Mouse (Mus musculus) cerebellum, postnatal 4 days (tissue): ENCODE measurements around the gene Galntl6.
A peak's percentile ranks its signal among the peaks of the same experiment; 100 is the strongest.

ENCODE experiments used
- DNase-seq, 2 experiments: peaks; one replicate each; pipeline ENCODE4 v3.0.0; 2022; ENCODE audit warnings: low spot score in 2 of 2, mixed read lengths in 1 of 2

The Galntl6 gene

DNA sequence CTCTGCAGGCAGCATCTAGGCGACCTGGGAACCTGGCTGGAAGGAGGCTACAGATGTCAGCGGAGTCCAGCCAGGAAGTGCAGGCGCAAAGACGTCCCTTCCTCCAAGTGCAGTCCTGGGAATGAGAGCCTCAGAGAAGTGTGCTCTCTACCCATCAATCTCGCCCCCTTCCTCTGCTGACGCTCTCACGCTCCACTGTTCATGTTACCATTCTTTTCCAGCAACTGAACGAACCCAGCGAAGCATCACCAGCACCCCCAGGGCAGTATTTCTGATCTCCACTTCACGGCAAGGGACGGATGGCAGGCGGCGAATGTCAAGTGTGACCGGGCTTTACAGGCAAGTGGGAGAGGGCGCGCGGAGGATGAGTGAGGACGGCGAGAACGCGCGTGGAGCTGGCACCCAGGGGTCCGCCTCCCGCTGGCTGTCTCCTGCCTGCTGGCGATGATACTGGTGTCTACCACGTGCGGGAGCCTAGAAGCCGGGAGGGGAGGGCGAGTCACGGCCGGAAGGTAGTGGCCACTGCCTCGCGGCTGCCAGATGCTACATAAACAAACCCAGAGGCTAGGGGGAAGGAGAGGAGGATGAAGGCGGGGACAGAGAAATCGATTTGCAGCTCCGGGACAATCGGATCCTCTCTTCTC is at the start of gene Galntl6:
Galntl6 (minus strand) TSS at position 445 of the 644 bp plus-strand sequence.
- DNase-seq: peak; percentile 25 to 36

DNA sequence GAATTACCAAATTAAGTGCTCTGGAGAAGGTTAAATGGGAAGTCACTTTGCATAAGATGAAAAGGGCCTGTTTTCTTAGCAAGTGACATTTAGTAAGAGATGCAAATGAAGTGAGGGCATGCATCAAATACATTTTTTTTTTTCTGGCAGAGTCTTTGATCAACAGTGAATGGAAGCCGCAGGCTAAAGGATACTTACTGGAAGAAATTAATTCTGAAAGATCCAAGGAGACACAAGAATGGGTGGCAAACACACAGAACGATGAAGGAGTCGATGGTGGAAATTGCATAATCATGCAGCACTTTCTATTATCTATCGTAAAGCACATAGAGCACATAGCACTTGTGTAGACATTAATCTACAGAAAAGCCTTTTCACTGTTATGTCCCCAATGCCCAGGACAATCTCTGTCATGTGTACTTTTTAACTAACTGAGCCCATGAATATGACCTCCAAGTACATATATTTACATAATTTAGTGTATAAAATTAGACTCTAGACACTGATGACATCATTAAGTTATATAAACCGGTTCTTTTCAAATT is 44.8 kb upstream of the Galntl6 start:
- DNase-seq: no peak

DNA sequence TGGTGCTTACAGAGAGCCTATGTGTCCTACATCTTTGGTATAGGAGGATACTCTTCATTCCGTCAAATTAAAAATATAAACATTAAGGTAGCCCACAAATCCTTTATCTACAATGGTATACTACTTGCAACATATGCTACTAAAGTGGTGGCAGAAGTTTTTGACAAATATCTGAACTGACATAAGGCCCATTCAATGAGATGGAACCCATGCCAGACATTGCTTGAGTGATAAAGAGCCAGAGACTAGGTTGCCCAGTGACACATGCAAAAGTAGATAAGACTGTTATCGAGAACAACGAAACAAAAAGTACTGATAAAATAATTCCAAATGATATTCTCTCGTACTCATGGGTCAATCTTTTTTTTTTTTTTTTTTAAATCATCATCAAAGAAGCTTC is 31.3 kb upstream of the Galntl6 start:
- no peak for DNase-seq

DNA sequence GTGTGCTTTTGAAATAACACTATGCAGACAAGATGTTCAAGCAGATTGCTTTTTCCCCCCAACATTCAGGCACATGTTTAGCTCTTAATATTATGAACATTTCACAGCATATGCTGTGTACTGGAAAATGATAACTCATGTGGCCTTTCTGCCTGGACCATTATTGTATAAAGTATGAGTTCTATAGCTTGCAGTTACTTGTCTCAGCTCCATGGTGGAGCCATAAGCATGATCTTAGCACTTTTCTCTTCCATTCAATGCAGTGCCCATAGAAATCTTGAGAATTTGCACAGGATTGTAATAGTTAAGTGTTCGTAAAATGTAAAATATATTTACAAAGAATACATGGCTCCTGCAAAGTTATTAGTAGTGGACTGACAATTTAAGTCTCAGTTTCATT is 18.6 kb upstream of the Galntl6 start:
- no peak for DNase-seq

DNA sequence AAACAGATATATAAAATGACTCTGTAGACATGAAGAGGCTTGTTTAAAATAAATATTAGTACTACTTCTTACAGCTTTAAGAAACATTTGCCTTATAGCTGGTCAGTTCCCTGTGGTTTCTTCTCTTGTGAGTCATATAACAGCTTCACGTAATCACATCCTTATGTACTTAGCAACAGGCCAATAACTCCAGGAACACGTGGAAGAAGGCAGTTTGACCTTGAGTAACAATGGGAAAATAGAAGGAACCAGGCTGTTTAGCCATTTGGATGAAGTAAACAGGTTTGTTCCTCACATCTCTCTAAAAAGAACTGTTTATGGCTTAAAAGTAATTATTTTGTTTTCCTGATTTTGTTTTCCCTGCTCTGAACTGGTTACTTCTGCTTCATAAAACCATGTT is 2.7 kb upstream of the Galntl6 start:
- no peak for DNase-seq

DNA sequence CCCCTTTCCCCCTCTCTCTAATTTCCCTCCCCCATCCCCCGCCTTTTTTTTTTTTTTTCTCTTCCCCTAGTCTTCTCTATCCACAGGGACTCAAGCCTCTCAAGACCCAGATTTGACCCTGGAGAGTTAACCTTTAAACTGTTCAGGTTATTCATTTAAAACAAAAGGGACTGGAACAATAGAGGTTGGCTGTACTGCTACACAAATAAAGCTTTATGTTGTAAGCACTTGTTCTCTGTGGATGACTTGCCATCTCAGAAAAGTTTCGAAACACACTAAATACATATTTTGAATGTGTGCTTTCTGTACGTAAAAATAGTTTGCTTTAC is 1.2 kb upstream of the Galntl6 start:
- DNase-seq: no peak

DNA sequence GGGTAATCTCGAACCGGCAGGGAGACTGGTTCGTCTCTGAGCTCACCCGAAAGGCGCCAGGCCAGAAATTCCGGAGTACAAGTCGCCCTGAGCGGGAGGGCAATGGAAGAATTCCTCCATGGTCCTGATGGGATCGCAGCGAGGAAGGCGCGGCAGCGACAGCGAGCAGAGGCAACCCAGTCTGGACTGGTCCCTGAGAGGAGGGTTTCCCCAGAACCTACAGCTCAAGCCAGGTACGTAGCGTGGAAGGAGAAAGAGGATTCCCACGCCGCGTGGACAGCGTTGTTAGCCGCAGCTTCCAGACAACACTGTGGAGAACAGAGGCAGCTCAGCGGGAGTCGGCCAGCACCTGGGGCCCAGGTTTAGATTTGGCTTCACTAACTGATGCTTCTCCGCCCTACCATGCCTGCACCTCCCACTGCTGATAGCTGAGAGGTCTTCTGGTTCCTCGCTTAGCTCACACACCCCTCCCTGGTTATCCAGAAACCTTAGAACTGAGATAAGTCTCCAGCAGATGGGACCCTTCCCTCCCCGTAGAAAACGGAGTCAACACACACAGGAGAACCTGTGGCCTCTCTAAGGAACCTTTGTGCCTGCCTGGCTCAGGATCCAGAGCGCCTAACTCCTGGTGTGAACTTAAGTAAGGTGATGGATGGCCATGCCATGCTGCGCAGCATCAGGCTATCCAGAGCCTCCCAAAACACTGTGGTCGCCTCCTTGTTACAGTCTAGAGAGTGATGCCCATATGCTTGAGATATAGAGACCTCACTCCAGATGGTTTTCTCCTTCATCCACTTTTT is 600 bp upstream of the Galntl6 start:
- DNase-seq: peak in 1 of 2 experiments; percentile 29

DNA sequence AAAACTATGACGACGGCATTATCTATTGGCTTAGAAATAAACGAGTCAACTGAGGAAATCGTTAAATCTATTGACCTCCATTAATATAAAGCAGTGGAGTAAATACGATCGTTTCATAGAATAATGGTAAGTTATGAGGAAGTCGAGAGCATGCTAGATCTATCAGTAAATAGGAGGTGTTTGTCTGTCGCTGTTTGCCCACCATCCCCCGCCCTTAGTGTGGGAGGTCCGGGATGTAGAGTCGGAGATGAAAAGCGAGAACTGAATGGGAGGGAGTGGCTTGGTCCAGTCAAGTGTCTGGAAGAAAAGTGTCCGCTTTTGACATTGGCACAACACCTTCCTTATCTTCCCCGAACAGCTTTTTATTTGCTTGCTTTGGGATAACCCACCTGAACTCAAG is 763 bp downstream of the Galntl6 start, which contains the start of gene BC030500:
BC030500 (plus strand) TSS at position 79 of the 400 bp plus-strand sequence.
- no peak for DNase-seq

DNA sequence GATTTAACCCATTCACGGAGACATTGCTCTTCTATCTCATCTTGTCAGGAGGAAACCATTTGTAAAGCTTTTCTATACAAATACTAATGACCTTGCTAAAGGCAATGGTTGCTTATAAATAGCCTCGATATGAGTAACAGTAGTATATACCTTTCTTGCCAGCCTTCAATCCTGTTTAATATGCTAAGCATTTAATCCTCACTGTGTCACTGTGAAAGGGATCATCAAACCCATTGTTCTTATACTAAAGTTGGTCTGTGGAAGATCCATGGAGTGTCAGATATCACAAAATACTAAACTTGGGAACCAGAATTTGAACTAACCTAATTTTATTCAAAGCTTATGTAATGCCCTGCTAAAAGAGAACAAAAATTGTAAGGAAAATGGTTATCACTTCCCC is 8.0 kb downstream of the Galntl6 start:
- no peak for DNase-seq

DNA sequence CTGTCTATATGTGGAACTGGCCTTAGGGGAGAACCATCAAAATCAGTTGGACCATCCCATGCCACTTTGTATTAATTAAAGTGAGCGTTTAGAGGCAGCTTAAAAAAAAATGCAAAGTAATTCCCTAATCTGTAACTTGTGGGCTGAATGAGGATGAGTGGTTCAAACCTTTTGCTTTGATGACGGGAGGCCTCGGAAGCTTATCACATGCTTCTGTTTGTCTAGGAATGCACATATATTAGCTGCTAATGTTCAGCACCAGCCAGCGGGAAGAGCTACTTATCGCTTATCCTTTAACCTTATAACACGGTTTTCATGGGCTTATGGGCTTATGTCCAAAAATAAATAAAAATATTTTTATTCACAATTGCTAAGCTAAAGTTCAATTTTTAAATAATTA is 16.5 kb downstream of the Galntl6 start:
- DNase-seq: no peak

DNA sequence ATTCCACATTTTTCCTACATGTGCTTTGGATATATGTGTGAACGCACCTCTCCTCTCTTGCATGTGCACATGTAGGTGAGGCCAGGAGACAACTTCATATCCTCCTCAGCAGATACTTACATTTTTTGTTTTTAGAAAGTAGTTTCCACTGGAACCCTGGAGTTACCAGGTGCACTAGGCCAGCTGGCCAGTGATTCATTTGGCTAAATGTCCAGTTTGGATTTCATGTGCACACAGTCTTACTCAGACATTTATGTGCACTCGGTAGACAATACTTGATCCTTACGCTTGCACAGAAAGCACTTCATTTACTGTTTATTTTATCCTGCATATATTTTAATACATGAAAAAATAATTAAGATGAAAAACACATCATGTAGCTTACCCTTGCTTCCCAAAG is 21.8 kb downstream of the Galntl6 start:
- DNase-seq: no peak

DNA sequence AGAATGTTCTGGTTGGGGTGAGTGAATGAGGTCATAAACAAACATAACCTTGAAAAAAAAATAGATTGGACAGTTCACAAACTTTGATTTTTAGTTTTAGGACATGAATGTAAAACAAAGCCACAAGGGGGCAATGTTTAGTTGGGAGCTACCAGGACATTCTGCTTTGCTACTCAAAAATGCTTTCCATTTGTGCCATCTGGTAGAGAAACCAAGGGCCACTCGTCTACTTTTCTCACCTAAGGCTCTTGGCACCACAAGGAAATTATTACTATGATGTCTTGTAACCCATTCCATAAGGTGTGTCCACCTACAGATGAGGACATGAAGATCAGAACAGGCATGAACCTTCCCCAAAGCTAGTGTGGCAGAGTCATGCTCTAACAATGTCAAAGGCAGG is 26.0 kb downstream of the Galntl6 start:
- no peak for DNase-seq

DNA sequence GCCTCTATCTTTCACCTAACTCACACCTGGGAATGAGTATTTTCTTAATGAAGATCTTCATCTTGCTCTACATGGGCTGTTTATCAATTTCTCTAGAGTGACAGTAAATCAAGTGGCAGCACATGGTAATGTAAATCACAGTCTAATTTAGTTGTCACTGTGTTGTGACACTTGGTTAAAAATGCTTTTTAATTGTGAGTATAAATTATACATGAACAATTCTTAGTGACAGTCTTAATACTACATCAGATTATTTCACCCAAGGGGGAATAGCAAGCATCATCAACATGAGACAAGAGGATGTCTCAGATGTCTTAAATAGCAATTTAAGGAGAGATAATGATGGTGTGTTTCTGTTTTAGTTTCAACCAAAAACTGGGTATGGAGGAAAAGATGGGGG is 88.1 kb downstream of the Galntl6 start:
- no peak for DNase-seq

DNA sequence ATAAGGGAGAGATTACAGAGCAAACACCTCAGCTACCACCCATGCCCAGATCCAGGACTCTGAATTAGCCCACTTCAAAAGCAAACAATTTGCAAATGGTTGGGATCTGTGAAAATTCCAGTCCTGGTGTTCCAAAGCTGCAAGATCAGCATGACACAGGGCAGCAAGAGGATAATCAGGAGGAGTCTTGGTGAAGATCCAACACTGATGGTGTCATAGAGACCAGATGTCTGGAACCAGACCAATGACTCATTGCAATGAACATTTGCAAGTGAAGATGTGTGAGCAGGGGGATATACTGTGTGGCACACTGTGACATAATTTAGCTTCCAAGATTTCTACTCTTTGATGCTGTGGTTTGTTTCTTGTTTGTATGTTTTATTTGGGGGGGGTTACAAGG is 107.2 kb downstream of the Galntl6 start:
- peak in 1 of 2 experiments; percentile 22 for DNase-seq

DNA sequence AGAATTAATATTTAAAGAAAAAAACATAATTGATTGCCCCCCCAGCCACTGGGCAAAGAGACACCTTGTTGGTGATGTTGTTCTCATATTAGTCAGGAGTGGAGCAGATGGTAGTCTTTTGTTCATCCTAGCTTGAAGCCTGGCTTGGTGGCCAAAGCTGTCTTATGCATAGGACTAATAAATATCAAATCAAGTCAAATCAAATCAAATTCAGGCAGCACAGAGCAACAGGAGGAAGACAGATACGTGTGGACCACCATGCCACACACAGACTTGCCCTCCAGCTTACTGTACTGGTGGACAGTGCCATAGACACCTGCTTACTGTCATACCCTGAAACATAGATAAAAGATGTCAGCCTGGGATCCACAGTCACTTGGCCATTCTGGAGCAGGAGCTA is 110.6 kb downstream of the Galntl6 start:
- DNase-seq: no peak

DNA sequence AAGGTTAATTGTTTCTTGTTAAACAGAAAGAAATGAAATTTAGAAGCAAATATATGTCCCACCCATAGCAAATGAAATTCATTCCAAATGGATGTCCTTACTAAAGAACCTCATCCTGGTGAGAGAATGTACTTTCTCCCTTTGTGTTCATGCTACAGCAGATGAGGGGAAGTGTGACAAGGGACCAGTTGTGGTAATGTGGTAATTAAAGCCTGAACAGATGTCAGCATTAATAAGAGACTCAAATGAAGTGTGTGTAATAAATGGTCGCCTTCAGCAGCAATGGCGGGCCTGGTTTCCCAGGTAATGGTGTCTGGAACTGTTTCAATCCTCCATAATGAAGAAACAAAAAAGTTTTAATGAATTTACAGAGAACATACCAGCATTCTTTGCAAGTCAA is 158.7 kb downstream of the Galntl6 start:
- DNase-seq: no peak

DNA sequence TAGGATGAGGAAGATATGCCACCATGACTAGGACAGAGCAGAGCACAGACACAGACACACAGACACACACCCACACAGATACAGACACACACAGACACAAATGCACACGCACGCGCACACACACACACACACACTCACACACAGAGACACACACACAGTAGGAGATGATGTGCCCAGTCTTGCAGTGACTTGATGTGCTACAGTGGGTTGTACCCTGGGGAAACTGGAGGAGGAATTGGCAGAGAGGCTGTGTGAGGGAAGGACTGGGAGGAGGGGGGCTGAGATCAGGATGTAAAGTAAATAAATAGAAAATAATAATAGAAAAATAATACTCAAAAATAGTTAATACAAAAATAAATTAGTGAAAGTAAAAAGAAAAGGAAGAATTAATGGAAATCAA is 174.5 kb downstream of the Galntl6 start:
- no peak for DNase-seq

DNA sequence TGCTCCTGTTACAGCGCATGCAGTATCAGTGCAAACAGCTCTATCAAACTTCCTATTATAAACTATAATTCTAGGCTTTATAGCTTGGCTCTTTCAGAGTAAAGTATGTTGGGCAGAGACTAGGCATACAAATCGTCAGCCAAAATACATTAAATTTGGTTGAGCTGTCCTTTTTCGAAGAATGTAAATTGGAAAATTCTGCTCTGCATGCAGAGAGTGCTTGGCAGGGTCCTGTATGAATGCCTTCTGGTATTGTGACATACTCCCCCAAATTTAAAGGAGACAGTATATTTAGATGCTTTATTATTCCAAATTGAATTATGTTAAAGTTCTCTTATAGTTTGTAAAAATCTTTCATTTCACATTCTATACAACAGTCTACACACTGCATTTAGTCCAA is 220.7 kb downstream of the Galntl6 start:
- DNase-seq: no peak

DNA sequence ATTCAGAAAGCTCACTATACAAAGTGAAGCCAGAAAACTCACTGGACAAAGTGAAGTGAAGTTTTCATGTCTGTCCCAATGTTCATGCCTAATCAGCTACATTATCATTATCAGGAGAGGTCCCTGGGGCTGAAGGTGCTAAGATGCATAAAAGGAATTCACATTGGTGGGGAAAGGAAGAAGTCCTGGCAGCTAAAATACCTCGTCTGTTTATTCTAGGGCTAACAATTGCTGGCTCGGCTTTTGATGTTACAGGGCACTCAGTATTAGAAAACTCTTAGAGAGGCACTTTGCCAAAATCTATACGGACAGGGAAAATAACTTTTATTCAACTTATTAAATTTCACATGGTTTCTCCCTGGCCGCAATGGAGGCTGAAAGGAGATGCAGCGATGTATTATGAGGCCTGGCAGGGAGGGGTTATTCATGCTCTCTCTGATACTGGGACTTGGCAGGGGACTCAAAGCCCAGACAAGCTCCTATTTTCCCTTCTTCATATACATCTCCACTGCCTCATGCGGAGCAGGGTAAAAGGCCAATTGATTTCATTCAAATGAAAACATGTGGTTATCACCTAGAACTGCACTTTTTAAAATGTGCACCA is 234.5 kb downstream of the Galntl6 start:
- no peak for DNase-seq

DNA sequence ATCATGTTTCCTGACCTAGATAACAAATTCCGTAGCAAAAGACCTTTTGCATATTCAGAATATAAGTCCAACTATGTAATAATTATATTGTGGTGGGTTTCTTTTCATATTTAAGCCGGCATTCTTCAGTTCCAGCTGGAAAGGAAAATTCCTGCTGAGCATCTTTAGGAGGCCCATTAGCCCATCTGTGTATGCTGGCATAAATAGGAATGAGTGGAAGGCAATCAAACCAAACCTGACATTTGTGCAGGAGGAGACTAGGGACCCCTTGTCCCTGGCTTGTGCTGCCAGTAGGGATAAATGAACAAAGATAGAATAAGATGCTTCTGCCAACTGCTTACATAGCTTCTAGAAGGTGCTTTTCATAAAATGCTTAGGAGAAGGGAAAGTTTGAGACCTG is 243.4 kb downstream of the Galntl6 start:
- peak in 1 of 2 experiments; percentile 6 for DNase-seq

DNA sequence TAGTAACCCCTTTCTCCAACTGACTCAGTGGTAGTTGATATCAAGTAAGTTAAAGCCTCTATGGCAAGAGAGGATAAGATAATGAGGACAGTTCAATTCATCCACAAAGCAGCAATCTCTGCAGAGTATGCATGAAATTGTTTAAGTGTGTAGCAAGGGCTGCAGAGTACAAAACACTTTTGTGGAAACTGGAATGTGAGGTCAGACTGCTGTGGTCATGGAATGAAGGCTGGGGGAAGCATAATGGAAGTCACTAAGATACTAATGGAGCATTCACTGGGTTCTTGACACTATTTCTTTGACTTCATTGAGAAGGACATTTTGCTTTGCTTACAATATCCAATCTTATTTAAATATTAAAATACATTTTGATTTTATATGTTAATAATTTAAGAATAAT is 252.4 kb downstream of the Galntl6 start:
- no peak for DNase-seq

DNA sequence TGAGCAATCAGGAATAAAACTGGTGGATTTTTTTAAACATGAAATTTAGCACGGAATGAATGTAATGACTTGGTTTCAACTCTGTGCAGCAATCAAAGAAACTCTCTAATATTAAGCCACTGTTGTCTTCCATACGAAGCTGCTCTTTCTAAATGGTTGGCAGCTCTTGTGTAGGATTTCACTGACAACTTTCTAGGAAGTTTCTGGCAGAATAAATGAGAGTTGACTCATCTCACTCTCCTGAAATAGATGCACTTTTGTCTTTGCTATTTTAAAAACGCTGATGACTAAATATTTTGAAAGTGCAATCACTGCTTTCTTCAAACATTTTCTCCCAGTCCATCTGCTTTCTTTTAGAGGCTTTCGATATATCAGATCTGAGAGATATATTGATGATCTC is 256.8 kb downstream of the Galntl6 start:
- DNase-seq: no peak

DNA sequence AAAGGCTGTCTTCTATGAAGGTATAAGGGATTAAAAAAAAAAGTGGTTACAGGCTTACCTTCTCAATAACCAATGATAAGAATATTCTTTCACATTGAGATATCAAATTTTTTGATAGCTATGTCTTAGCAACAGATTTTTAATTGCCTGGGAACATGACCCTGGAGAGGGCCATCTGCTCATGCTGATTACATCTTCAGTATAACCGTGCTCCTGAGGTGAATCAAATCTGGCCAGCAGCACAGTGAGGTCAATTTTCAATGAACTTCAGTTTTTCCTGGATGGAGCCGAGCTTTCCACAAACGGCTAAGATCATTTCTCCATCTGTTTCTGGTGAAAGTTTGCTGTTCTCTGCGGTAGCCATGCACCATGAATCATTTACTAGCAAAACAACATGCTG is 306.0 kb downstream of the Galntl6 start:
- DNase-seq: peak in 1 of 2 experiments; percentile 3
